Mouse (Mus musculus) layer of hippocampus, adult 11-12 months (tissue): ENCODE data around the gene Gfral.

Experiments
- DNase-seq: peaks from one replicate; pipeline ENCODE4 v3.0.0; 2022; ENCODE audit warnings: low spot score

Gene Gfral

GRCm38 (mm10) chr9:76122888-76123287 lies 90.6 kb downstream of the Gfral start:
- peak; percentile 77 for DNase-seq
